Mouse (Mus musculus): ENCODE measurements around the gene Mgat4b.

Gene Mgat4b

GRCm38 (mm10) chr11:50224671-50225530 is 14.2 kb downstream of the Mgat4b start:
- peak; percentile 66 to 77 for DNase-seq (ENCODE audit: low spot score in 2 of 2)

DNA sequence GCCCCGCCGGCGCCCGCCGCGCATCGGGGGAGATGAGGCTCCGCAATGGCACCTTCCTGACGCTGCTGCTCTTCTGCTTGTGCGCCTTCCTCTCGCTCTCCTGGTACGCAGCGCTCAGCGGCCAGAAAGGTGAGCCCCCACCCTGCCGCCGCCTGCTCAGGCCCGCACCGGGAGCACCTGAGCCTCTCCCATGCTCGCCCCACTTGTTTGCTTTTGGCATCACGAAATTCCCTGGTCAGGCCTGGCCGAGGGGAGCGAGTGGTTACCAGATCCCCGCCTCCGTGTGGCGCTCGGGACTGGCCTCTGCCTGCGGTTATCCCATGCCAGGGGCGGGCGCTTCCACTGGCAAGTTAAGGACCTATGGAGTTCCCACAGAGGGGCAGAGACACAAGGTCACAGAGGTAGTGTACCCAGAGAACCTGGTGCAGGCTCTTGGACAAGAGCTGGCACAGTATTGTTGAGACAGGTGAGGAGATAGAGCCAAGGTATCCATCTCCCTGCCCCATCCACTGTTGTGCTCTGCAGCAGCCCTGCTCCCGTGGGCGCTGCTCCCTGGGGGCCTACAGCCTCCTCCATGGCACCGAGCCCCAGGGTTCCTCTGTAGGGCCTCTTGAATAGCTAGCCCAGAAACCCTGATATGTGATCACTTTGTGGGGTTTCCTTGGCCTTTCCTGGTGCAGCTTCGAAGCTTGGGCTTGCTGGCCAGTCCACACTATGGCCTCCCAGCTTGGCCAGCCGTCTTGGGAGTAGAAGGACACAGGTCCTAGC is 15.1 kb downstream of the Mgat4b start:
- DNase-seq (ENCODE audit: low spot score in 2 of 2), result peak in 1 of 2 experiments; percentile 38

DNA sequence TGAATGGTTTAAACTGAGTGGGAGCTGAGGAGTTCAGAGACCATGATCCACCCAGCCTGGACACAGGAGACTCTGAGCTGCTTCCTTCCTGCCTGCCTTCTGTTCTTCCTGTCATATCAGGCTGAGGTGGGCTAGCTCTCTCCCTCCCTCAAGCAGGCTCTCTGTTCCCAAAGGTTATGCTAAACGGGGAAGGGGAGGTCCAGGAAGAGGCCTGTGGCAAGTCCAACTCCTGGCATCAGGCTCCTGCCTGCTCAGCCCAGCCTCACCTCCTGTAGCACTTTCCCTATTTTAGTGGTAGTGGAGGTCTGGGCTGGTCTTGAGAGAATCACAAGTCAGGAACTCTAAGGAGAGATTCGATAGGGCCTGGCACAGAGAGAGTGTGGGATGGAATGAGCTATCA is 15.7 kb downstream of the Mgat4b start:
- DNase-seq (ENCODE audit: low spot score in 2 of 2), result no peak

GRCm38 (mm10) chr11:50227226-50227625 is 16.5 kb downstream of the Mgat4b start:
- DNase-seq (ENCODE audit: low spot score in 2 of 2), result no peak

GRCm38 (mm10) chr11:50227736-50228135 is 17.0 kb downstream of the Mgat4b start:
- no peak for DNase-seq (ENCODE audit: low spot score in 2 of 2)

- DNase-seq (ENCODE audit: low spot score in 2 of 2), result no peak
Measured at GRCm38 (mm10) chr11:50228772-50229171, 18.1 kb downstream of the Mgat4b start.

DNA sequence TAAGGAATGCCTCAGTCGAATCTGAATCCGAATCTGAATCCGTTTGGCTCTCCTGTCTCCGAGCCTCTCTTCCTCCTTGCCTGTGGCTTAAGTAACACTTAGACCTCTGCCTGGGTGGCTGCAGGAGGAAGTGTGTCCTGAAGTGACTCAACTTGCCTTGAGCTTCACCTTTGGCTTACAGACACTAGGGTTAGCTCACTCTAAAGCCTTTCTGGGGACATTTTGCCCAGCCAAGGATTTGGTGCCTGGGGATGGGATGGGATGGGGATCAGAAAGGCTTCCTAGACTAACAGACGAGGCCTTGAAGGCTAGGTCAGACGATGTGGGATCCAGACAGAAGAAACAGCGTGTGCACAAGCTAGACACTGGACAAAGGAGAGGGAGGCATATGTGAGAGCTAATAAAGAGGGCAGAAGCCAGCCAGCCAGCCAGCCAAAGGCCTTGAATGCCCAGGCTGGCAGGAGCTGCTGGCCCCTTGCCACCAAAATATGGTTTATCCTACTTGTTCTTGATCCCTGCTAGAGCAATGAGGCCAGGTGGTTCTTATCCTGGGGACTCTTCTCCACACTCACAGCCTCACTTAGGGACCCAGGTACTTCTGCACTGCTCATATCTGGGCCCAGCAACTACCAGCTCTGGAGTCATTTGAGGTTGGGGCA is 18.7 kb downstream of the Mgat4b start:
- DNase-seq (ENCODE audit: low spot score in 2 of 2), result no peak

- DNase-seq (ENCODE audit: low spot score in 2 of 2), result no peak
Measured at GRCm38 (mm10) chr11:50230481-50231304, 20.0 kb downstream of the Mgat4b start.

DNA sequence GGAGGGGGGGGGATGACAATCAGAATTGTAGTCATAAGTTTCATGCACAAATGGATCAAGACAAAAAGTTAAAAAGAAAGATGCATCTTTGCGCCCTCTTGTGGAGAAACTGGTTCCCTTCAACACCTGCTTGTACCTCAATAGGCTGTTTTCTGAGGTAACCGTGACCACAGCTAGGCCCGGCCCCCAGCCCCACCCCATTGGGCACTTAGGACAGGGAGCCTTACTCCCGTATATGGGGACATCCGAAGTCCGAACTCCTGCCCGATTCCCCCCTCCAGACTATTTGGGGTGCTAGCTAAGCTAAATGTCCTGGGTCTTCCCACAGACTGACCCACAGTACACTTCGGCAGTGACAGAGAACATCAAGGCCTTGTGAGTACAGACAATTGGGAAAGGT is 20.7 kb downstream of the Mgat4b start:
- DNase-seq (ENCODE audit: low spot score in 2 of 2), result peak in 1 of 2 experiments; percentile 65

DNA sequence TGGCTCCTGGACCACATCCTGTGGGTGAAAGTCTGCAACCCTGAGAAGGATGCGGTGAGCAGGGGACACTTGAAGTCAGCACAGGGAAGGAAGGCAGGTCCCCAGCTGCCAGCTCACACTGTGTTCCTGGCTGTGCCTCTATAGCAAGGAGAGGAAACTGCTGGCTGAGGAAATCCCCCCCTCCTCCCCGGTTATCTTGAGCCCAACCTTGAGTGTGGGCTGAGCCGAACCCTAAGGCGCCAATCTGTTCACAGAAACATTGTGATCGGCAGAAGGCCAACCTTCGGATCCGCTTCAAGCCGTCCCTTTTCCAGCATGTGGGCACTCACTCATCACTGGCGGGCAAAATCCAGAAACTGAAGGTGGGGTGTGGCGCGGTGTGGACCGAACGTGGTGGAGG is 22.3 kb downstream of the Mgat4b start:
- no peak for DNase-seq (ENCODE audit: low spot score in 2 of 2)

DNA sequence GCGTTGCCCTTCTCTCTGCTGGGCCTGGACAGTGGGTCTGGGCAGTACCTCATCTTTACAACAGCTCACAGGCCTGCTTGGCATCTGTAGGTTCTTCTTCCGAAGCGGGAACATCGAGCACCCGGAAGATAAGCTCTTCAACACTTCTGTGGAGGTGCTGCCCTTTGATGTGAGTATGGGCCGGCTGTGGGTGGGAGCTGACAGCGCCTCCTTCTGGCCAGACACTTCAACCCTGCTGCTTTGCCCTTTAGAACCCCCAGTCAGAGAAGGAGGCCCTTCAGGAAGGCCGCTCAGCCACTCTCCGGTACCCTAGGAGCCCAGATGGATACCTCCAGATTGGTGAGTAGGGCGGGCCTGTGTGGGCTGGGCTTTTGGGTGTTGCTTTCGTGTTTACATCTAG is 23.3 kb downstream of the Mgat4b start:
- DNase-seq (ENCODE audit: low spot score in 2 of 2), result no peak

- DNase-seq (ENCODE audit: low spot score in 2 of 2), result no peak
Measured at GRCm38 (mm10) chr11:50234606-50235005, 23.9 kb downstream of the Mgat4b start.

DNA sequence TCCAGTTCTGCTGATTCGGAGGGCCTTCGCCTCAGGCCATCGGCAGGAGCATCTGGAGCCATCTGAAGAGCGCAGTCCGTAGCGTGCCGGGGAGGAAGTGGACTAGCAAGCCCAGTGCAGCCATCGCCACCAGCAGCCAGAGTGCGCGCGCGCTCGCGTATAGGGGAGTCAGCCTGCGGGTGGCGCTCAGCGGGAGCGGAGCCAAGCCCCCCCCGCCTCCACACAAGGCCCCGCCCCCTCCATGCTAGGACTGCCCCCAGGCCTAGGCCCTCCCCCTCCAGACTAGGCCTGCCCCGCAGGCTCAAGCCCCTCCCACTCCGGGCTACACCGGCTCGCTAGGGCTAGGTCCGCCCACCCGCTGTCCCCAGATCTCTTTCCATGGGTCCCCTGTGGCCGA is 25.8 kb downstream of the Mgat4b start:
- peak; percentile 80 to 87 for DNase-seq (ENCODE audit: low spot score in 2 of 2)

- no peak for DNase-seq (ENCODE audit: low spot score in 2 of 2)
Measured at GRCm38 (mm10) chr11:50236937-50237835, 26.5 kb downstream of the Mgat4b start.

DNA sequence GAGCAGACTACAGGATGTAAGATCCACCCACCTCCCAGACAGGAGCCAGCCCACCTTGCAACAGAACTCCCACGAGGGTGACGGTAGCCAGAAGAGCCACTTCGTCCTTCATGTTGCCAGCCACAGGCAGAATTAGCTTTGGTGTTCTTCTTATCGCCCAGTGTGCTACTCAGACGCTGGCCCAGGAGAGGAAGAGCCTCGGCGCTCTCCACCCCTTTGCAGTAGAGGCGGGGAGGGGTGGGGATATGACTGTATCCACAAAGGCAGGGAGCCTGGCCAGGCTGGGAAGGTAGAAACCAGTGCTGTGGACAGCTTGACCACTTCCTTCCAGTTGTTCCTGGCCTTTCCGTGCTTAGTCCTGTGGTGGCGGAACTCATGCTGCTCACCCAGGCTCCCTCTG is 27.6 kb downstream of the Mgat4b start, which contains the start of gene Ltc4s:
Ltc4s (minus strand) TSS at position 293 of the 400 bp plus-strand sequence.
- no peak for DNase-seq (ENCODE audit: low spot score in 2 of 2)

GRCm38 (mm10) chr11:50238821-50239791 is 28.4 kb downstream of the Mgat4b start:
- DNase-seq (ENCODE audit: low spot score in 2 of 2), result no peak

DNA sequence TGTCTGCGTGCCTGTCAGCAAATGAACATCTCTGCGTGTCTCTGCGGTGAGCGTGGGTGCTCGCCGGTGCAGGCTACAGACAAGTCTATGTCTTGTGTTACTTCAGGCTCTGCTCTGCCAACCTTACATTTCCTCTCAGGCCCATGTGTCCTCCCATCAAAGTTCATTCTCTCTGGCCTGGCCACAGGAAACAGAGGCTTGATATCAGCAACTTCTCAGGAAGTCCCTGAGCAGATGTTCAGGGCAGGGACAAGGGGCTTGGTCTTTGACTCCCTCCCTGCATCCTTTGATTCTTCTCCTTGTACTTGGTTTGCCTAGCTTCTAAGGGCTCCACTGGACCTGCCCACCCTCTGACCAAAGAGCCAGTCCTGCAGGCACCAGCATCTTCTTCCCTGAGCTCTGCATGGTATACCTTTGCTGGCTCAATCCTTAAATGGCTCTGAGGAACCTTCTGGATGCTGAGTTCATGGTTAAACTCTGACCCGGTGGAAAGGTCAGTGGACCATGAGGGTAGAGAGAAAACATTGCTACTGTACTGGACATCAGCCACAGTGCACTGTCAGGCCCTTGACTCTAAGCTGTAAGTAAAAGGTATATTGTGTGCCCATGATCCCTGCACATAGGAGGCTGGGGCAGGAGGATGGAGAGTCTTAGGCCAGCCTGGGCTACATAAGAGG is 29.7 kb downstream of the Mgat4b start:
- DNase-seq (ENCODE audit: low spot score in 2 of 2), result no peak

DNA sequence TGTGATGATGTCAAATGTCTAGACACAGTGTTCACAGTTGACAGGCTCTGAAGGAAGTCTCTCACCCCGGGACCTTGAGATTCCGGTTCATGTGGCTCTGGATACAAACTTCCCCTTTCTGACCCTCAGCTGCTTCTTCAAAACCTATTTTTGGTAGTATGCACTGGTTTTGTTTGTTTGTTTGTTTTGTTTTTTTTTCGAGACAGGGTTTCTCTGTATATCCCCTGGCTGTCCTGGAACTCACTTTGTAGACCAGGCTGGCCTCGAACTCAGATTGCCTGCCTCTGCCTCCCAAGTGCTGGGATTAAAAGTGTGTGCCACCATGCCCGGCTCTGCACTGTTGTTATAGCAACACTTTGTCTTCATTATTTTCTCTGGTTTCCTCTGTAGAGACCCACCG is 33.2 kb downstream of the Mgat4b start:
- no peak for DNase-seq (ENCODE audit: low spot score in 2 of 2)

DNA sequence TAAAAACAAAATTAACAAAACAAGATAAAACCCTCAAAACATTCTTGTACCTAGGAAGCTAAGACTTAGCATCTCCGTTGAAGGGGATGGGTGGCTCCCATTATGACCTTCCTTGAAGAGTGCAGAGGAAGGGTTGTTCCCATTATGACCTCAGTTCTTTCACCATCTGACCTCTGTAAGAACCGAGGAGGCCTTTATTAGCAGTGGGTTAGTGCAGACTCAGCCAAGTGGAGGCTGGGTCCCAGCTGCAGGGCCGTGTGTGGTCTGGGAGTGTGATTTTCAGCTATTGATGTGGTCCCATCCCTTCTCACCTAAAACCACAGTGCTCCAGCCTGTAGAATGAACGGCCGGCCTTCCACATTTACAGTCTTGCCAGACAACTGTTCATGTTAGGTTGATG is 34.6 kb downstream of the Mgat4b start:
- DNase-seq (ENCODE audit: low spot score in 2 of 2), result no peak
